15 mouse cellular contexts compared by ENCODE assay signal in genomic region chr11:86672772-86673171, GRCm38 (mm10).
"Had no signal": no experiment of that assay in that cellular context is flagged by ENCODE, and none has a peak within 500 bp of the region (broad histone marks: within the 10 kb centered on the region; RNA-seq: fewer than 3 reads in every experiment).

No protein-coding gene starts in this region.

- H3K36me3 ChIP-seq: limb, embryonic 13.5 days; neural tube, embryonic 12.5 days; stomach, embryonic 15.5 days had no signal

- H3K9me3 ChIP-seq: kidney, embryonic 15.5 days; limb, embryonic 13.5 days; neural tube, embryonic 12.5 days; stomach, embryonic 15.5 days had no signal

- H3K4me1 ChIP-seq: kidney, embryonic 15.5 days; limb, embryonic 13.5 days; neural tube, embryonic 12.5 days; stomach, embryonic 15.5 days had no signal

- H3K4me2 ChIP-seq: kidney, embryonic 15.5 days; limb, embryonic 13.5 days; liver, embryonic 11.5 days; neural tube, embryonic 12.5 days; stomach, embryonic 15.5 days had no signal

- H3K4me3 ChIP-seq: kidney, embryonic 15.5 days; limb, embryonic 13.5 days; neural tube, embryonic 12.5 days; stomach, embryonic 15.5 days had no signal

- DNase-seq: kidney, adult 2 months; kidney, postnatal 14 days; layer of hippocampus, adult 9-11 months; layer of hippocampus, postnatal 36 days; left cerebral cortex, postnatal 4 days; lung, adult 18-20 months; midbrain, embryonic 14.5 days; right cerebral cortex, postnatal 14 days; thymus, postnatal 36 days had no signal

- ATAC-seq: intestine, embryonic 16.5 days had no signal

- H3K9ac ChIP-seq: kidney, embryonic 15.5 days; limb, embryonic 13.5 days; neural tube, embryonic 12.5 days; stomach, embryonic 15.5 days had no signal

- H3K27me3 ChIP-seq: kidney, embryonic 15.5 days; limb, embryonic 13.5 days; neural tube, embryonic 12.5 days; stomach, embryonic 15.5 days had no signal

- H3K27ac ChIP-seq: kidney, embryonic 15.5 days; limb, embryonic 13.5 days; neural tube, embryonic 12.5 days; stomach, embryonic 15.5 days had no signal
